Mouse (Mus musculus) midbrain, embryonic 13.5 days (tissue): ENCODE data around the gene Mfsd6l. TPM values are rescaled to one million over a fixed set of nuclear protein-coding genes. Genes with fewer than 3 reads are reported as not detected.

ENCODE experiments used
- ATAC-seq: fragments of 200-750 bp; cut with Nextera tagmentation; 2 replicates; pipeline ENCODE4 v1.8.0; 2017; ENCODE audit warnings: mild to moderate bottlenecking, moderate TSS enrichment, moderate library complexity
- H3K27ac ChIP-seq: fragments of 300-500 bp; sonication (generic); 2 replicates; pipeline ENCODE4 v1.5.1; 2015; ENCODE audit warnings: inconsistent platforms, mild to moderate bottlenecking, moderate library complexity
- H3K27me3 ChIP-seq: fragments of 300-500 bp; sonication (generic); 2 replicates; pipeline ENCODE4 v1.6.1; 2015; ENCODE audit warnings: mild to moderate bottlenecking, inconsistent platforms
- H3K36me3 ChIP-seq: fragments of 300-500 bp; sonication (generic); 2 replicates; pipeline ENCODE4 v1.6.1; 2015; ENCODE audit warnings: mild to moderate bottlenecking, inconsistent platforms
- H3K4me1 ChIP-seq: fragments of 300-500 bp; sonication (generic); replicated peaks from 2 replicates; pipeline ENCODE4 v1.6.1; 2015; ENCODE audit warnings: inconsistent platforms
- H3K4me2 ChIP-seq: fragments of 300-500 bp; sonication (generic); replicated peaks from 2 replicates; pipeline ENCODE4 v1.6.1; 2015; ENCODE audit warnings: moderate library complexity, mild to moderate bottlenecking, inconsistent platforms
- H3K4me3 ChIP-seq: fragments of 300-500 bp; sonication (generic); replicated peaks from 2 replicates; pipeline ENCODE4 v1.5.1; 2015; ENCODE audit warnings: mild to moderate bottlenecking, inconsistent platforms
- H3K9ac ChIP-seq: fragments of 300-500 bp; sonication (generic); replicated peaks from 2 replicates; pipeline ENCODE4 v1.6.1; 2015; ENCODE audit warnings: mild to moderate bottlenecking, inconsistent platforms
- H3K9me3 ChIP-seq: fragments of 300-500 bp; sonication (generic); 2 replicates; pipeline ENCODE4 v1.6.1; 2016; ENCODE audit warnings: mild to moderate bottlenecking, inconsistent platforms
- WGBS: fragments of 180-500 bp; shearing (Covaris S2); methylation state at CpG from one replicate; pipeline ENCODE4 v1.1.7; 2015; 5-methylcytosine and 5-hydroxymethylcytosine counted together
- polyA plus RNA-seq: library from polyadenylated mRNA; unstranded; fragments of >200 nt; fragmentation: Nextera tagmentation; extraction: Ambion mirVana; gene quantifications from 2 replicates; pipeline ENCODE4 v1.2.1, GENCODE M21; 2015

Gene Mfsd6l
- polyA plus RNA-seq, 1 experiment from 2014 or later, result not detected

DNA sequence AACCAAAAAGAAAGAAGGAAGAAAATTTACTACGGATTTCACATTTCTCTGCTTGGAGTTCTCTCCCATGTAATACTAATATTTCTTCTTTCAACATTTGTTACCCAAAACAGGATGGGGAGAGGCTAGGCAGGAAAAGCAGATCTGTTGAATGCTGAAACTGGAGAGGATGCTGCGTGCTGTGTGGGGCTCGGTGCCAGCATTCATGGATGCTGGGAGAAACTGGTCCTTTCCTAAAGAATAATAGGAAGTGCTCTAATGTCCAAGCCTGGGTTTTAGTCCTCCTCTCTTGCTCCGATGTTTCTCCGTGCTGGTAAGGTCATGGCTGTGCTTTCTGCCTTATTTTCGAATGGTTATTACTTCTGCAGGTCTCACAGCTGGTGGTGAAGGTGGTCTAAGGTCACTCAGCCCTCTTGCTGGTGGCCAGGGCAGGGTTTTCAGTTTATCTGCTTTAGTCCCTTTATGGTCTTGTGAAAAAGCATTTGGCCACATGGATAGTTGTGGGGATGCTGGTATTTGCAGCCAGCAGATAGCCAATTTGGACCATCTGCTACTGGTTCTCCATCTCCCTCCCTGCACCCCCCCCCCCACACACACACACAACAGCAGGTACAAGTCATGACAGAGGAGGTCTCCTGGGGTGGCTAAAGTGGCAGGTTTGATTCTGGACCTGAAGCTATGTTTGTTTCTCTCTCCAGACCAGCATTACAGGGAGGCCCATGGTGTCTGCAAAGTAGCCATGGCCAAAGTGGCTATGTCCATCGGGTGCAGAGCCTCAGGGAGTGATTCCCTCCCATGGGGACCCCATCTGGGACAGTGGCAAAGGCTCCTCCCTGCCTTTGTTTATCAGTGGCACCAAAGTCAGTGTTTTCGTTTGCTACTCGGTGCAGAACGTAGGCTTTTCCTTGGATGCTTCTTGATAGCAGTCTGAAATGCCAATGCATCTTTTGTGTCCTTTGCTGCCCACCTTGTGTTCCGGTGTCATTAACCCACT, 6.3 kb downstream of the Mfsd6l start:
- no peak overlapping the region for H3K9ac ChIP-seq
- no peak overlapping the region for H3K4me3 ChIP-seq
- WGBS, result 81% methylated on average over 11 of the region's 11 CpGs
- H3K4me2 ChIP-seq, result no peak overlapping the region
- H3K4me1 ChIP-seq, result peaks cover 3% of the 10 kb centered on the region; the same call in 1 of the 2 replicates
- H3K27ac ChIP-seq, result no peak overlapping the region
- H3K36me3 ChIP-seq, result no peaks in the 10 kb centered on the region
- ATAC-seq, result no peak
- H3K9me3 ChIP-seq, result no peaks in the 10 kb centered on the region
- peaks cover 8% of the 10 kb centered on the region; the same call in 1 of the 2 replicates for H3K27me3 ChIP-seq

DNA sequence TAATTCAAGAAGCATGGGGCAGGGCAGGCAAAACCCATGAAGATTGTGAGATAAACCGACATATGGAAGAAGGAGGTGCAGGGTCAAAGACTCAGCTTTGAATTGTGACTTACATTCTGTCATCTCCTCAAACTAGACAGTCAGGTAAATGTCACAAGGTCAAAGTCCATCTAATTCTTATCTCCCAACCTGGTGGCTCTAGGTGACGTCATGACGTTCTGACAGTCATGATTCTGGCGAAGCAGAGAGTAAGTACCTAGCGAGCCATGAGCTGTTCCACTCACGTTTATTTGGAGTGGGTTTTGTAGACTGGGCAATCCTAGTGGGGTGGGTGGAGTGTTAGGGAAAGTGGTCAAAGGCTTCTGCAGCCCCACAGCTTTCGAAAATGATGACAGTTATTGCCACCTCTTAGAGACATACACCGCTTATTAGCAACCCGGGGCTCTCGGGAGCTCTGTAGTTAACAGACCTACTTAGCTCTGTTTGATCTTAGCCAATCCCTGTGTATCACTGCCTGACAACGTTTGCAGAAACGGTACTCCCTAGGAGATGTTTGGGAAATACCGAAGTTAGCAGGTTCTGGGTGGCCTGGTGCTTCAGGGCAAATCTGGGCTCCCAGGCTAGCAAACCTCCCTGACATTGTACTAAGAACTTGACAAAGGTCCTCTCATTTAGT, 8.5 kb downstream of the Mfsd6l start:
- Histone ChIP-seq H3K27me3 (peaks cover 12% of the 10 kb centered on the region; the same call in 1 of the 2 replicates), H3K36me3 (no peaks in the 10 kb centered on the region), H3K4me3 (no peak overlapping the region), H3K9ac (no peak overlapping the region), H3K27ac (no peak overlapping the region), H3K4me2 (no peak overlapping the region), H3K4me1 (peaks cover 3% of the 10 kb centered on the region; the same call in 1 of the 2 replicates), H3K9me3 (no peaks in the 10 kb centered on the region)
- 84% methylated on average over 13 of the region's 13 CpGs for WGBS
- ATAC-seq, result no peak

- no peak for ATAC-seq
- peaks cover 12% of the 10 kb centered on the region; the same call in 1 of the 2 replicates for H3K27me3 ChIP-seq
- WGBS, result 84% methylated on average over 3 of the region's 3 CpGs
Observed at GRCm38 (mm10) chr11:68565032-68565429, 9.0 kb downstream of the Mfsd6l start.

DNA sequence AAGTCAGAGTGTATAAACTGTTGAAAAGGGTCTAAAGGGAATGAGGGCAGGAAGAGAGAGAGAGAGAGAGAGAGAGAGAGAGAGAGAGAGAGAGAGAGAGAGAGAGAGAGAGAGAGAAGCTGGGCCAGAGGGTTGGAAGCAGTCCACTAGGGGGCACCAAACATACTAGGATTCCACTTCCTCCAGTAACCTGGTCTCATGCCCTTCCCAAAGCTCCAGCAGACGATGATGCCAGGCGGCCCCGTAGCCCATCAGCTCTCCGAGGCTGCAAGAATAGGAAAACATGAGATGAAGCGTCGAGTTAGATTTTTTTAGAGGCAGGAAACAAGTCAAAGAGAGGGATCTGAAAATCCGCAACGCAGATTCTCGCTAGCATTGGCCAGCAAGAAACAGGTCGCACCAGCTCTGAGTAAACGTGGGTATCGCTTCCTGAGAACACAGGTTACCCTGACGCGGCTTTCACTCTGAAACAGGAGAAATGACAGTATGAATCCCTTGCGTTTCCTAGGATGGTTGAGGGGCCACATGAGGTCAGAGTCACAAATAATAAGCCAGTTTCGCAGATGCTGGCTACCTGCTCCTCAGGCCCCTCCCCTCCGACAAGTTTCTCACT, 10.6 kb downstream of the Mfsd6l start:
- Histone ChIP-seq H3K4me1 (peaks cover 3% of the 10 kb centered on the region; the same call in 1 of the 2 replicates), H3K4me2 (peak overlapping the region; percentile 59), H3K4me3 (peak overlapping the region; percentile 36), H3K9me3 (no peaks in the 10 kb centered on the region), H3K9ac (peak overlapping the region; percentile 46), H3K27me3 (peaks cover 12% of the 10 kb centered on the region; the same call in 1 of the 2 replicates), H3K27ac (no peak overlapping the region), H3K36me3 (no peaks in the 10 kb centered on the region)
- 17% methylated on average over 17 of the region's 17 CpGs for WGBS
- ATAC-seq, result peak; percentile 80; the same call in 1 of the 2 replicates

More at GRCm38 (mm10) chr11:68565032-68565429, 9.0 kb downstream of the Mfsd6l start:
- no peaks in the 10 kb centered on the region for H3K9me3 ChIP-seq
- no peak overlapping the region for H3K4me3 ChIP-seq
- H3K4me1 ChIP-seq, result peaks cover 3% of the 10 kb centered on the region; the same call in 1 of the 2 replicates
- H3K27ac ChIP-seq, result no peak overlapping the region
- no peaks in the 10 kb centered on the region for H3K36me3 ChIP-seq
- no peak overlapping the region for H3K9ac ChIP-seq
- no peak overlapping the region for H3K4me2 ChIP-seq

DNA sequence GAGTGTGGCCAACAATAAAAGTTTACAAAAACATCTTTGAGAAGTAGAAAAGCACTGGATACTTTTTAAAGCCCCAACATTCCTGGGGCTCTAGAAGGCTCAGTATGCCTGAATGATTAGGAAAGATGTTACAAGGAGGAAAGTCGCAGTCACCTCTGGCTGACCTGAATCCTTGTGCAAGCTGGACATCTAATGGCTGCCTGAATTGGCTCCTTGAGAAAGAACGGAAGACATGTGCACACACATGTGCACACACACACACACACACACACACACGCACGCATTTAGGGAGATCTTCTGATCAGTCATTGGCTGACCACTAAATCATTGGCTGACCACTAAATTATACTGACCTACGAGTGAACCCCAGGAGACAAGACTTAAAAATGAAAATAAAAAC, 14.9 kb downstream of the Mfsd6l start:
- no peak overlapping the region for H3K9ac ChIP-seq
- WGBS, result 89% methylated on average over 5 of the region's 5 CpGs
- H3K36me3 ChIP-seq, result no peaks in the 10 kb centered on the region
- no peak overlapping the region for H3K27ac ChIP-seq
- ATAC-seq, result no peak
- H3K27me3 ChIP-seq, result peaks cover 9% of the 10 kb centered on the region; the same call in 1 of the 2 replicates
- peaks cover 3% of the 10 kb centered on the region; the same call in 1 of the 2 replicates for H3K4me1 ChIP-seq
- no peak overlapping the region for H3K4me3 ChIP-seq
- no peak overlapping the region for H3K4me2 ChIP-seq
- no peaks in the 10 kb centered on the region for H3K9me3 ChIP-seq

GRCm38 (mm10) chr11:68577076-68577475, 21.1 kb downstream of the Mfsd6l start:
- no peak overlapping the region for H3K4me3 ChIP-seq
- H3K36me3 ChIP-seq, result no peaks in the 10 kb centered on the region
- no peaks in the 10 kb centered on the region for H3K27me3 ChIP-seq
- H3K9ac ChIP-seq, result no peak overlapping the region
- no peak overlapping the region for H3K4me2 ChIP-seq
- no peak for ATAC-seq
- peaks cover 14% of the 10 kb centered on the region for H3K4me1 ChIP-seq
- H3K9me3 ChIP-seq, result no peaks in the 10 kb centered on the region
- 85% methylated on average over 1 of the region's 1 CpGs for WGBS
- no peak overlapping the region for H3K27ac ChIP-seq

GRCm38 (mm10) chr11:68579462-68579881, 23.5 kb downstream of the Mfsd6l start:
- peak; percentile 66; the same call in 1 of the 2 replicates for ATAC-seq
- WGBS, result 19% methylated on average over 9 of the region's 9 CpGs
- Histone ChIP-seq H3K27me3 (no peaks in the 10 kb centered on the region), H3K4me3 (no peak overlapping the region), H3K4me2 (0 out of 2 replicates have a peak overlapping the region, but pooled peaks have one; percentile 5), H3K36me3 (no peaks in the 10 kb centered on the region), H3K27ac (peak overlapping the region; percentile 42), H3K9me3 (no peaks in the 10 kb centered on the region), H3K9ac (0 out of 2 replicates have a peak overlapping the region, but pooled peaks have one; percentile 15), H3K4me1 (peaks cover 20% of the 10 kb centered on the region)

DNA sequence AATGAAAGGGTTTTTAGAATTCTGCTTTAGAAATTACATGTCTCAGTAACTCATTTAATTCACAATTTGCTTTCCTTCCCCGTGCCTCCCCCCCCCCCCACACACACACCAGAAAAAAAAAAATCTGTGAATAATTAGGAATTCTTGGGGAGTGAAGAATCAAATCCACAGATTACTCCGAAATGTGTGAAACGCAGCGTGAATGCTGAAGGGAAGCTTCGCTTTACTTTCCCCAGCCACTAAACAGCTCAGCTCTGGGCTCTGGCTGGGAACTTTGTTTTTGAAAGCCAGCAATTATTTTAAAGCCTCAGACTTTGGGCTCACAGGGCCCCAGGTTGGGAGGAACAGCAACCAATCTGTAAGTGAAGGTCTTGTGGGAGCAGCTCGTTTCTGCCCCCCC, 24.6 kb downstream of the Mfsd6l start:
- Histone ChIP-seq H3K4me2 (no peak overlapping the region), H3K9ac (no peak overlapping the region), H3K36me3 (no peaks in the 10 kb centered on the region), H3K4me3 (no peak overlapping the region), H3K9me3 (no peaks in the 10 kb centered on the region), H3K4me1 (peaks cover 20% of the 10 kb centered on the region), H3K27ac (no peak overlapping the region), H3K27me3 (no peaks in the 10 kb centered on the region)
- ATAC-seq, result no peak
- 24% methylated on average over 6 of the region's 6 CpGs for WGBS

GRCm38 (mm10) chr11:68583225-68583624, 27.2 kb downstream of the Mfsd6l start:
- H3K27me3 ChIP-seq, result no peaks in the 10 kb centered on the region
- WGBS, result 57% methylated on average over 13 of the region's 13 CpGs
- H3K9ac ChIP-seq, result no peak overlapping the region
- no peak overlapping the region for H3K27ac ChIP-seq
- H3K4me1 ChIP-seq, result peaks cover 17% of the 10 kb centered on the region
- H3K4me2 ChIP-seq, result no peak overlapping the region
- no peak overlapping the region for H3K4me3 ChIP-seq
- no peaks in the 10 kb centered on the region for H3K36me3 ChIP-seq
- 0 out of 2 replicates have a peak, but pooled peaks have one; percentile 61 for ATAC-seq
- H3K9me3 ChIP-seq, result no peaks in the 10 kb centered on the region

GRCm38 (mm10) chr11:68583906-68584480, 28.0 kb downstream of the Mfsd6l start:
- no peak overlapping the region for H3K9ac ChIP-seq
- no peak overlapping the region for H3K4me2 ChIP-seq

DNA sequence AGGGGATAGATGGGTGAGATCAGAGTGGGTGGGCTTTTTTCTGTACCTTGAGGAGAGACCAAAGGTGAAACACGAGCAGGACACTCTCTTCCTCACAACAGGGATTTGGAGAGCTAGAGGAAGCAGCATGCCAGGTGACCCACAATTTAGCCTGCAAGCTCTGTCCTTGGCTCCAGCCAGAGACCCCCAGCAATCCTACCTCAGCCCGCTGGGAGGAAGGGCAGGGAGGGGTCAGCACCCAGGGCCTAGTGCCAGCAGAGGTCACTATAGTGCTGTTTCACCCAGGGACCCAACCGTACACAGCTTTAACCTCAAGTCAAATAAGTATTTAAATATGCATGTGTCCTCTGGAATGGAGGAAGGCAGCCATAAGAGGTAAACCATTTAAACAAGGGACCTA, 29.9 kb downstream of the Mfsd6l start:
- ATAC-seq, result no peak
- Histone ChIP-seq H3K4me2 (no peak overlapping the region), H3K4me3 (no peak overlapping the region), H3K36me3 (no peaks in the 10 kb centered on the region), H3K4me1 (peaks cover 6% of the 10 kb centered on the region), H3K9ac (no peak overlapping the region), H3K27ac (no peak overlapping the region), H3K27me3 (peaks cover 5% of the 10 kb centered on the region; the same call in 1 of the 2 replicates), H3K9me3 (no peaks in the 10 kb centered on the region)
- 22% methylated on average over 3 of the region's 3 CpGs for WGBS

More at GRCm38 (mm10) chr11:68583906-68584480, 28.0 kb downstream of the Mfsd6l start:
- WGBS, result 58% methylated on average over 8 of the region's 8 CpGs
- H3K4me3 ChIP-seq, result no peak overlapping the region
- ATAC-seq, result no peak
- no peaks in the 10 kb centered on the region for H3K9me3 ChIP-seq
- H3K27me3 ChIP-seq, result no peaks in the 10 kb centered on the region
- peak overlapping the region; percentile 49 for H3K27ac ChIP-seq
- no peaks in the 10 kb centered on the region for H3K36me3 ChIP-seq
- peaks cover 17% of the 10 kb centered on the region for H3K4me1 ChIP-seq
